8 mouse cellular contexts compared by ENCODE assay signal in genomic region chr17:88255744-88256598, GRCm38 (mm10).
DNase-seq lines count a peak whose midpoint lies in the region; ATAC-seq and TF ChIP-seq lines count a peak whose summit lies in the region.

No protein-coding gene starts in this region.

- TF ChIP-seq CTCF in spleen, adult 2 months (IDR thresholded peaks at IDR 0.05; ENCODE audit: extremely low read depth, insufficient read depth, insufficient read length, insufficient replicate concordance) = peak; percentile 89

- peak; percentile 71 for ATAC-seq in embryonic facial prominence, embryonic 11.5 days (replicated peaks; ENCODE audit: insufficient number of reproducible peaks, low FRiP score, low TSS enrichment, low read depth)
- peak; percentile 71 for ATAC-seq in limb, embryonic 14.5 days (ENCODE audit: low FRiP score, low read depth)
- peak; percentile 86 for ATAC-seq in midbrain, embryonic 15.5 days (replicated peaks)

- peak overlapping the region; percentile 94 for H3K9ac ChIP-seq in embryonic facial prominence, embryonic 11.5 days (replicated peaks; ENCODE audit: low read length)
- peak overlapping the region; percentile 94 for H3K9ac ChIP-seq in limb, embryonic 14.5 days (ENCODE audit: low read depth, low read length, severe bottlenecking)
- H3K9ac ChIP-seq in midbrain, embryonic 15.5 days = peak overlapping the region; percentile 82

- peak overlapping the region; percentile 88 for H3K4me2 ChIP-seq in embryonic facial prominence, embryonic 11.5 days (ENCODE audit: low read depth, low read length)
- H3K4me2 ChIP-seq in limb, embryonic 14.5 days (replicated peaks; ENCODE audit: low read depth, low read length, severe bottlenecking) = peak overlapping the region; percentile 96
- peak overlapping the region; percentile 88 for H3K4me2 ChIP-seq in midbrain, embryonic 15.5 days

- peak; percentile 66 for DNase-seq in 416B (ENCODE audit: low read depth)
- peak; percentile 86 for DNase-seq in adrenal gland, postnatal 25 days
- peak; percentile 93 for DNase-seq in embryonic facial prominence, embryonic 11.5 days (ENCODE audit: low spot score)
- DNase-seq in heart, adult 9 months (ENCODE audit: low spot score in 2 of 2) = peak; percentile 75 to 76
- peak; percentile 65 to 81 for DNase-seq in kidney, adult 8-10 months
- peak; percentile 94 for DNase-seq in limb, embryonic 14.5 days (ENCODE audit: low spot score)
- peak; percentile 36 to 72 for DNase-seq in spleen, adult 2 months (ENCODE audit: low read depth in 1 of 2, low spot score in 2 of 2)

- WGBS in embryonic facial prominence, embryonic 11.5 days = under 1% methylated on average over 40 of the region's 40 CpGs
- WGBS in limb, embryonic 14.5 days = under 1% methylated on average over 40 of the region's 40 CpGs
- WGBS in midbrain, embryonic 15.5 days = 0% methylated on average over 40 of the region's 40 CpGs
- under 1% methylated on average over 40 of the region's 40 CpGs for WGBS in spleen, adult 2 months

- peak overlapping the region; percentile 89 for H3K27ac ChIP-seq in embryonic facial prominence, embryonic 11.5 days (replicated peaks; ENCODE audit: low read depth, low read length)
- peak overlapping the region; percentile 97 for H3K27ac ChIP-seq in limb, embryonic 14.5 days (replicated peaks; ENCODE audit: low read depth, low read length)
- H3K27ac ChIP-seq in midbrain, embryonic 15.5 days = peak overlapping the region; percentile 95
- peak overlapping the region; percentile 66 for H3K27ac ChIP-seq in spleen, adult 2 months (ENCODE audit: insufficient read depth, low read length)

- H3K9me3 ChIP-seq in embryonic facial prominence, embryonic 11.5 days (replicated peaks; ENCODE audit: control insufficient read depth, low read length) = no peaks in the 10 kb centered on the region
- H3K9me3 ChIP-seq in limb, embryonic 14.5 days (ENCODE audit: control insufficient read depth, low read length) = no peaks in the 10 kb centered on the region
- no peaks in the 10 kb centered on the region for H3K9me3 ChIP-seq in midbrain, embryonic 15.5 days

- no peaks in the 10 kb centered on the region for H3K36me3 ChIP-seq in embryonic facial prominence, embryonic 11.5 days (replicated peaks; ENCODE audit: control insufficient read depth, insufficient read depth, low read depth, low read length)
- no peaks in the 10 kb centered on the region for H3K36me3 ChIP-seq in limb, embryonic 14.5 days (ENCODE audit: control insufficient read depth, insufficient read depth, low read length)
- H3K36me3 ChIP-seq in midbrain, embryonic 15.5 days (replicated peaks) = no peaks in the 10 kb centered on the region
- H3K36me3 ChIP-seq in spleen, adult 2 months (ENCODE audit: control insufficient read depth, insufficient read depth, low read length) = no peaks in the 10 kb centered on the region

- H3K4me3 ChIP-seq in embryonic facial prominence, embryonic 11.5 days (ENCODE audit: low read depth, low read length) = peak overlapping the region; percentile 59
- H3K4me3 ChIP-seq in limb, embryonic 14.5 days (replicated peaks; ENCODE audit: low read length) = peak overlapping the region; percentile 63
- peak overlapping the region; percentile 60 for H3K4me3 ChIP-seq in midbrain, embryonic 15.5 days
- H3K4me3 ChIP-seq in spleen, adult 2 months (ENCODE audit: extremely low read depth, insufficient read depth, insufficient read length) = peak overlapping the region; percentile 61

- TF ChIP-seq POLR2A in limb, embryonic 14.5 days (IDR thresholded peaks at IDR 0.05; ENCODE audit: borderline replicate concordance, extremely low read depth, insufficient read depth, insufficient read length) = peak; percentile 60; the same call in 1 of the 2 replicates
- no peak for TF ChIP-seq POLR2A in spleen, adult 2 months (IDR thresholded peaks at IDR 0.05; ENCODE audit: low read depth, low read length)

- no peaks in the 10 kb centered on the region for H3K4me1 ChIP-seq in embryonic facial prominence, embryonic 11.5 days (ENCODE audit: control insufficient read depth, insufficient read depth, low read length)
- H3K4me1 ChIP-seq in limb, embryonic 14.5 days (ENCODE audit: control insufficient read depth, insufficient read depth, low read length) = peaks cover 7% of the 10 kb centered on the region
- peaks cover 20% of the 10 kb centered on the region for H3K4me1 ChIP-seq in midbrain, embryonic 15.5 days
- H3K4me1 ChIP-seq in spleen, adult 2 months (ENCODE audit: control insufficient read depth, insufficient read depth, insufficient read length) = peaks cover 4% of the 10 kb centered on the region; the same call in 1 of the 2 replicates

- no peaks in the 10 kb centered on the region for H3K27me3 ChIP-seq in embryonic facial prominence, embryonic 11.5 days (ENCODE audit: control insufficient read depth, insufficient read depth, low read length)
- no peaks in the 10 kb centered on the region for H3K27me3 ChIP-seq in limb, embryonic 14.5 days (ENCODE audit: control insufficient read depth, insufficient read depth, low read length)
- H3K27me3 ChIP-seq in midbrain, embryonic 15.5 days (replicated peaks) = no peaks in the 10 kb centered on the region; the same call in 1 of the 2 replicates
- no peaks in the 10 kb centered on the region for H3K27me3 ChIP-seq in spleen, adult 2 months (ENCODE audit: control insufficient read depth, insufficient read depth, low read length)

Comparison
In these comparisons a context has a peak if more than half of its experiments do, and no peak if none do; other contexts are left out.
1. Peak in every context shown above with its lines: DNase-seq, ATAC-seq, H3K4me3 ChIP-seq and H3K27ac ChIP-seq.